Mouse (Mus musculus): ENCODE results near the gene Smarcc2. TPM values are rescaled to one million over a fixed set of nuclear protein-coding genes. Genes with fewer than 3 reads are reported as not detected.

Gene Smarcc2
- 100 to 1,000 TPM; 265 to 267 TPM for total RNA-seq (2021)
- long read RNA-seq, experiment 1, full-length matches to known transcripts: 69 of 229 reads
- long read RNA-seq, experiment 1, partial matches to known transcripts: 102 of 229 reads
- long read RNA-seq, experiment 1, other reads (novel, unspliced or antisense): 58 of 229 reads
- long read RNA-seq, experiment 2, full-length matches to known transcripts: 30 of 136 reads
- long read RNA-seq, experiment 2, partial matches to known transcripts: 65 of 136 reads
- long read RNA-seq, experiment 2, other reads (novel, unspliced or antisense): 41 of 136 reads

GRCm38 (mm10) chr10:128458719-128459408, at the start of gene Smarcc2:
Smarcc2 (plus strand) TSS chr10:128459248.
- peak; percentile 83 to 87 for DNase-seq (ENCODE audit: low spot score in 2 of 2)

- DNase-seq (ENCODE audit: low spot score in 2 of 2): peak; percentile 97 to 98
Measured at GRCm38 (mm10) chr10:128409692-128410559, 49.1 kb upstream of the Smarcc2 start.

GRCm38 (mm10) chr10:128410560-128410845, 48.5 kb upstream of the Smarcc2 start:
- DNase-seq (ENCODE audit: low spot score in 2 of 2): no peak

GRCm38 (mm10) chr10:128411211-128412054, 47.6 kb upstream of the Smarcc2 start, which contains the start of the genes Nabp2 and Rnf41:
Nabp2 (minus strand) TSS chr10:128411492.
Rnf41 (plus strand) TSS chr10:128411657.
- DNase-seq (ENCODE audit: low spot score in 2 of 2): peak; percentile 94 to 95

GRCm38 (mm10) chr10:128412055-128412381, 47.0 kb upstream of the Smarcc2 start:
- no peak for DNase-seq (ENCODE audit: low spot score in 2 of 2)

GRCm38 (mm10) chr10:128412558-128412957, 46.5 kb upstream of the Smarcc2 start:
- no peak for DNase-seq (ENCODE audit: low spot score in 2 of 2)

- no peak for DNase-seq (ENCODE audit: low spot score in 2 of 2)
Measured at GRCm38 (mm10) chr10:128413076-128413475, 46.0 kb upstream of the Smarcc2 start.

GRCm38 (mm10) chr10:128414848-128415247, 44.2 kb upstream of the Smarcc2 start:
- no peak for DNase-seq (ENCODE audit: low spot score in 2 of 2)

GRCm38 (mm10) chr10:128422426-128422825, 36.6 kb upstream of the Smarcc2 start:
- DNase-seq (ENCODE audit: low spot score in 2 of 2): no peak

- DNase-seq (ENCODE audit: low spot score in 2 of 2): no peak
Measured at GRCm38 (mm10) chr10:128424604-128425003, 34.4 kb upstream of the Smarcc2 start.

- DNase-seq (ENCODE audit: low spot score in 2 of 2): no peak
Measured at GRCm38 (mm10) chr10:128425260-128425659, 33.8 kb upstream of the Smarcc2 start.

- DNase-seq (ENCODE audit: low spot score in 2 of 2): no peak
Measured at GRCm38 (mm10) chr10:128429052-128429451, 30.0 kb upstream of the Smarcc2 start.

- DNase-seq (ENCODE audit: low spot score in 2 of 2): no peak
Measured at GRCm38 (mm10) chr10:128429454-128429853, 29.6 kb upstream of the Smarcc2 start.

- no peak for DNase-seq (ENCODE audit: low spot score in 2 of 2)
Measured at GRCm38 (mm10) chr10:128433417-128433816, 25.6 kb upstream of the Smarcc2 start.

- DNase-seq (ENCODE audit: low spot score in 2 of 2): no peak
Measured at GRCm38 (mm10) chr10:128434681-128435080, 24.4 kb upstream of the Smarcc2 start.

GRCm38 (mm10) chr10:128435186-128435823, 23.7 kb upstream of the Smarcc2 start:
- DNase-seq (ENCODE audit: low spot score in 2 of 2): no peak

GRCm38 (mm10) chr10:128435873-128436272, 23.2 kb upstream of the Smarcc2 start:
- DNase-seq (ENCODE audit: low spot score in 2 of 2): no peak

GRCm38 (mm10) chr10:128436376-128436775, 22.7 kb upstream of the Smarcc2 start:
- DNase-seq (ENCODE audit: low spot score in 2 of 2): no peak

- DNase-seq (ENCODE audit: low spot score in 2 of 2): no peak
Measured at GRCm38 (mm10) chr10:128438675-128439279, 20.3 kb upstream of the Smarcc2 start.

GRCm38 (mm10) chr10:128440407-128440806, 18.6 kb upstream of the Smarcc2 start:
- DNase-seq (ENCODE audit: low spot score in 2 of 2): no peak
